Mouse (Mus musculus): ENCODE data around the gene Fbxl15. TPM values are rescaled to one million over a fixed set of nuclear protein-coding genes. Genes with fewer than 3 reads are reported as not detected.

Gene Fbxl15
- polyA plus RNA-seq, 1 experiment from 2014 or later: 15.1 TPM

- H3K4me3 ChIP-seq (ENCODE audit: low read depth, low read length): no peak overlapping the region
- H3K4me1 ChIP-seq (ENCODE audit: control insufficient read depth, insufficient read depth, low read length): peaks cover 9% of the 10 kb centered on the region; the same call in 1 of the 2 replicates
- 95% methylated on average over 12 of the region's 12 CpGs for WGBS
- no peak overlapping the region for H3K27ac ChIP-seq (replicated peaks; ENCODE audit: low read depth, low read length)
- no peak overlapping the region for H3K4me2 ChIP-seq (ENCODE audit: low read depth, severe bottlenecking)
- peaks cover 2% of the 10 kb centered on the region; the same call in 1 of the 2 replicates for H3K36me3 ChIP-seq (ENCODE audit: control insufficient read depth, insufficient read depth, low read length)
- no peak for ATAC-seq (ENCODE audit: insufficient number of reproducible peaks, low FRiP score, low TSS enrichment, low read depth)
- DNase-seq (ENCODE audit: low spot score): no peak
- H3K9ac ChIP-seq (ENCODE audit: low read length): no peak overlapping the region
- peaks cover 29% of the 10 kb centered on the region for H3K27me3 ChIP-seq (ENCODE audit: control insufficient read depth, insufficient read depth, low read length)
- no peaks in the 10 kb centered on the region for H3K9me3 ChIP-seq (ENCODE audit: control insufficient read depth, low read length)
Measured at GRCm38 (mm10) chr19:46330696-46331095, 2.7 kb downstream of the Fbxl15 start.

DNA sequence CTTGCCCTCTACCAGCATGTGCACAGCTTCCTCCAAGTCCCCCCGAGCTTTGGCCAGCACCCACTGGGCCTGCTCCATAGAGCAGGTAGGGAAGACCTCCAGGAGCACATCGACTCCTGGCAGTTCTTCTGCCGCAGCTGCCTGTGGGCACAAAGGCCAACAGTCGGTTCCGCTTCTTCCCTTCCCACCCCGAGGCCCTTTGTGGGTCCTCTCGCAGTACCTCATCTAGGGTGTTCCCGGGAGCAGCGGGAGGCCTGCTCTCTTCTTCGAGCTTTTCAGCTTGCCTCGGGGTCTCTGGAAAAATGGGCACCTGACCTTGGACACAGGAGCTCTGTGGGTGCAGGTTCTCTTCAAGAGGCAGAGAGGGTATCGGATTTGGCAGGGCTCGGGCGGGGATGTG lies 3.3 kb downstream of the Fbxl15 start:
- H3K9ac ChIP-seq (ENCODE audit: low read length): no peak overlapping the region
- no peak for ATAC-seq (ENCODE audit: insufficient number of reproducible peaks, low FRiP score, low TSS enrichment, low read depth)
- H3K27ac ChIP-seq (replicated peaks; ENCODE audit: low read depth, low read length): no peak overlapping the region
- H3K4me1 ChIP-seq (ENCODE audit: control insufficient read depth, insufficient read depth, low read length): peaks cover 9% of the 10 kb centered on the region; the same call in 1 of the 2 replicates
- peaks cover 23% of the 10 kb centered on the region for H3K27me3 ChIP-seq (ENCODE audit: control insufficient read depth, insufficient read depth, low read length)
- DNase-seq (ENCODE audit: low spot score): no peak
- H3K9me3 ChIP-seq (ENCODE audit: control insufficient read depth, low read length): no peaks in the 10 kb centered on the region
- peaks cover 2% of the 10 kb centered on the region; the same call in 1 of the 2 replicates for H3K36me3 ChIP-seq (ENCODE audit: control insufficient read depth, insufficient read depth, low read length)
- 95% methylated on average over 14 of the region's 14 CpGs for WGBS
- H3K4me2 ChIP-seq (ENCODE audit: low read depth, severe bottlenecking): no peak overlapping the region
- no peak overlapping the region for H3K4me3 ChIP-seq (ENCODE audit: low read depth, low read length)

- DNase-seq (ENCODE audit: low spot score) (no peak), ATAC-seq (ENCODE audit: insufficient number of reproducible peaks, low FRiP score, low TSS enrichment, low read depth) (no peak)
- no peaks in the 10 kb centered on the region for H3K9me3 ChIP-seq (ENCODE audit: control insufficient read depth, low read length)
- H3K4me3 ChIP-seq (ENCODE audit: low read depth, low read length): no peak overlapping the region
- H3K9ac ChIP-seq (ENCODE audit: low read length): no peak overlapping the region
- 84% methylated on average over 3 of the region's 3 CpGs for WGBS
- peaks cover 2% of the 10 kb centered on the region; the same call in 1 of the 2 replicates for H3K36me3 ChIP-seq (ENCODE audit: control insufficient read depth, insufficient read depth, low read length)
- H3K4me2 ChIP-seq (ENCODE audit: low read depth, severe bottlenecking): no peak overlapping the region
- peaks cover 17% of the 10 kb centered on the region for H3K27me3 ChIP-seq (ENCODE audit: control insufficient read depth, insufficient read depth, low read length)
- H3K4me1 ChIP-seq (ENCODE audit: control insufficient read depth, insufficient read depth, low read length): peaks cover 9% of the 10 kb centered on the region; the same call in 1 of the 2 replicates
- no peak overlapping the region for H3K27ac ChIP-seq (replicated peaks; ENCODE audit: low read depth, low read length)
Measured at GRCm38 (mm10) chr19:46331936-46332335, 4.0 kb downstream of the Fbxl15 start.

GRCm38 (mm10) chr19:46332721-46333339 lies 4.8 kb downstream of the Fbxl15 start:
- no peak overlapping the region for H3K27ac ChIP-seq (replicated peaks; ENCODE audit: low read depth, low read length)
- DNase-seq (ENCODE audit: low spot score) (no peak), ATAC-seq (ENCODE audit: insufficient number of reproducible peaks, low FRiP score, low TSS enrichment, low read depth) (no peak)
- peaks cover 2% of the 10 kb centered on the region; the same call in 1 of the 2 replicates for H3K36me3 ChIP-seq (ENCODE audit: control insufficient read depth, insufficient read depth, low read length)
- H3K4me3 ChIP-seq (ENCODE audit: low read depth, low read length): no peak overlapping the region
- H3K9ac ChIP-seq (ENCODE audit: low read length): no peak overlapping the region
- H3K27me3 ChIP-seq (ENCODE audit: control insufficient read depth, insufficient read depth, low read length): peaks cover 9% of the 10 kb centered on the region
- H3K4me1 ChIP-seq (ENCODE audit: control insufficient read depth, insufficient read depth, low read length): peaks cover 13% of the 10 kb centered on the region; the same call in 1 of the 2 replicates
- no peaks in the 10 kb centered on the region for H3K9me3 ChIP-seq (ENCODE audit: control insufficient read depth, low read length)
- WGBS: 76% methylated on average over 7 of the region's 7 CpGs
- no peak overlapping the region for H3K4me2 ChIP-seq (ENCODE audit: low read depth, severe bottlenecking)

DNA sequence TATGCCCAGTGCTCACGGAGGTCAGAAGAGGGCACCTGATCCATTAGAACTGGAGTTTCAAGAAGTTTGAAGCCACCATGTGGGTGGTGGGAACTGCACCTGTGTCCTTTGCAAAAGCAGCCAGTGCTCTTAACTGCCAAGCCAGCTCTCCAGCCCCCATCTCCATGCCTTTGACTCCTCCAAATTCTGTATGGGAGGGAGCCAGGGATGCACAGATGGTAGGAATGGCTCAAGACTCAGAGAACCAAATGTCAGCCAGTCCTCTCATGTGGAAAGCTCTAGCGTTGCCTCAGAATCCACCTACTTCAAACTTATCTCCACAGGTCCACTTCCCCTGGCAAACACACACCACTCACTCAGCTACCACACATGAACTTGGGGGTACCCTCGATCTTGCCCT lies 5.9 kb downstream of the Fbxl15 start:
- no peak for ATAC-seq (ENCODE audit: insufficient number of reproducible peaks, low FRiP score, low TSS enrichment, low read depth)
- WGBS: 92% methylated on average over 3 of the region's 3 CpGs

GRCm38 (mm10) chr19:46337719-46338330 lies 9.8 kb downstream of the Fbxl15 start:
- H3K27ac ChIP-seq (replicated peaks; ENCODE audit: low read depth, low read length): no peak overlapping the region
- DNase-seq (ENCODE audit: low spot score) (no peak), ATAC-seq (ENCODE audit: insufficient number of reproducible peaks, low FRiP score, low TSS enrichment, low read depth) (peak; percentile 29; the same call in 1 of the 2 replicates)
- H3K4me2 ChIP-seq (ENCODE audit: low read depth, severe bottlenecking): peak overlapping the region; percentile 79
- H3K4me3 ChIP-seq (ENCODE audit: low read depth, low read length): peak overlapping the region; percentile 77
- H3K27me3 ChIP-seq (ENCODE audit: control insufficient read depth, insufficient read depth, low read length): no peaks in the 10 kb centered on the region
- peaks cover 7% of the 10 kb centered on the region; the same call in 1 of the 2 replicates for H3K4me1 ChIP-seq (ENCODE audit: control insufficient read depth, insufficient read depth, low read length)
- WGBS: 46% methylated on average over 15 of the region's 15 CpGs
- H3K9me3 ChIP-seq (ENCODE audit: control insufficient read depth, low read length): no peaks in the 10 kb centered on the region
- peak overlapping the region; percentile 76 for H3K9ac ChIP-seq (ENCODE audit: low read length)
- H3K36me3 ChIP-seq (ENCODE audit: control insufficient read depth, insufficient read depth, low read length): no peaks in the 10 kb centered on the region

More for the DNA sequence above, 5.9 kb downstream of the Fbxl15 start:
- Histone ChIP-seq H3K27ac (replicated peaks; ENCODE audit: low read depth, low read length) (no peak overlapping the region), H3K27me3 (ENCODE audit: control insufficient read depth, insufficient read depth, low read length) (peaks cover 8% of the 10 kb centered on the region), H3K9me3 (ENCODE audit: control insufficient read depth, low read length) (no peaks in the 10 kb centered on the region), H3K4me3 (ENCODE audit: low read depth, low read length) (no peak overlapping the region), H3K36me3 (ENCODE audit: control insufficient read depth, insufficient read depth, low read length) (peaks cover 2% of the 10 kb centered on the region; the same call in 1 of the 2 replicates), H3K9ac (ENCODE audit: low read length) (no peak overlapping the region), H3K4me2 (ENCODE audit: low read depth, severe bottlenecking) (no peak overlapping the region), H3K4me1 (ENCODE audit: control insufficient read depth, insufficient read depth, low read length) (peaks cover 16% of the 10 kb centered on the region; the same call in 1 of the 2 replicates)
- no peak for DNase-seq (ENCODE audit: low spot score)

DNA sequence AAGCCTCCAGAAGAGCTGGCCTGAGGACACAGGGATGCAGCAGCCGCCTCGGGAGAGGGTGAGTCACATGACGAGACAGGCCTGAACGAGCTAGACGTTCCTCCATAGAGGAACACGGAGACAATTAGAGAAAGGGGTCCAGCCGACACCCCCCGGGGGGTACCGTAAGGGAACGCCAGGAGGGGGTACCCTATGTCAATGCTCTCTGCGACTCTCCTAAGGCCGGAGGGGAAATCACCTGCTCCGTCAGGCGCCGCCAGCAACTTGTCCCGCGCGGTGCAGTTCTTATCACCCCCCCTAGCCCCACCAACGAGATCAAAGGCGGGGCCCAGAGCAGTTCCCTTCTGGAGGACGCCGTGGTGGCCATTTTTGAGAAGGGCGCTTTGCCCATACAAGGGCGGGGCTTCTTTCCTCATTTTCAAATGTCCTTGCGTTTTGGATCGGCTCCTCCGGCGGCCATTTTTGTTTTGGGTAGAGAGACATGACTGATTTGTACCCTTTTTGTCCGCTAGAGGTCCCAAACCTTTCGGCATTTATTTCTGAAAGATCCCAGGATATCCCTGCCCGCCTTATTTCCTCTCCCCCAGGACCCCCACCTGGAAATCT lies 10.4 kb downstream of the Fbxl15 start, which contains the start of gene Cuedc2:
Cuedc2 (minus strand) TSS at position 372 of the 606 bp plus-strand sequence.
- H3K27me3 ChIP-seq (ENCODE audit: control insufficient read depth, insufficient read depth, low read length): no peaks in the 10 kb centered on the region; the same call in 1 of the 2 replicates
- peak; percentile 98 for DNase-seq (ENCODE audit: low spot score)
- no peaks in the 10 kb centered on the region for H3K36me3 ChIP-seq (ENCODE audit: control insufficient read depth, insufficient read depth, low read length)
- under 1% methylated on average over 31 of the region's 31 CpGs for WGBS
- peak within 1 kb of the TSS; percentile 76 for H3K9ac ChIP-seq (ENCODE audit: low read length)
- no peaks in the 10 kb centered on the region for H3K9me3 ChIP-seq (ENCODE audit: control insufficient read depth, low read length)
- H3K27ac ChIP-seq (replicated peaks; ENCODE audit: low read depth, low read length): no peak within 1 kb of the TSS
- peaks cover 7% of the 10 kb centered on the region; the same call in 1 of the 2 replicates for H3K4me1 ChIP-seq (ENCODE audit: control insufficient read depth, insufficient read depth, low read length)
- H3K4me3 ChIP-seq (ENCODE audit: low read depth, low read length): peak within 1 kb of the TSS; percentile 77
- peak; percentile 82 for ATAC-seq (ENCODE audit: insufficient number of reproducible peaks, low FRiP score, low TSS enrichment, low read depth)
- peak within 1 kb of the TSS; percentile 79 for H3K4me2 ChIP-seq (ENCODE audit: low read depth, severe bottlenecking)

GRCm38 (mm10) chr19:46338942-46339286 lies 10.9 kb downstream of the Fbxl15 start:
- no peak overlapping the region for H3K27ac ChIP-seq (replicated peaks; ENCODE audit: low read depth, low read length)
- no peak overlapping the region for H3K9ac ChIP-seq (ENCODE audit: low read length)
- peaks cover 7% of the 10 kb centered on the region; the same call in 1 of the 2 replicates for H3K4me1 ChIP-seq (ENCODE audit: control insufficient read depth, insufficient read depth, low read length)
- H3K36me3 ChIP-seq (ENCODE audit: control insufficient read depth, insufficient read depth, low read length): no peaks in the 10 kb centered on the region
- no peak for DNase-seq (ENCODE audit: low spot score)
- no peak overlapping the region; the same call in 1 of the 2 replicates for H3K4me2 ChIP-seq (ENCODE audit: low read depth, severe bottlenecking)
- H3K9me3 ChIP-seq (ENCODE audit: control insufficient read depth, low read length): no peaks in the 10 kb centered on the region
- no peak for ATAC-seq (ENCODE audit: insufficient number of reproducible peaks, low FRiP score, low TSS enrichment, low read depth)
- H3K27me3 ChIP-seq (ENCODE audit: control insufficient read depth, insufficient read depth, low read length): no peaks in the 10 kb centered on the region; the same call in 1 of the 2 replicates
- no peak overlapping the region for H3K4me3 ChIP-seq (ENCODE audit: low read depth, low read length)
- 47% methylated on average over 6 of the region's 6 CpGs for WGBS

All from limb, embryonic 11.5 days (tissue).